Comparison of ENCODE assay signal across 10 mouse cellular contexts in the genomic region with DNA sequence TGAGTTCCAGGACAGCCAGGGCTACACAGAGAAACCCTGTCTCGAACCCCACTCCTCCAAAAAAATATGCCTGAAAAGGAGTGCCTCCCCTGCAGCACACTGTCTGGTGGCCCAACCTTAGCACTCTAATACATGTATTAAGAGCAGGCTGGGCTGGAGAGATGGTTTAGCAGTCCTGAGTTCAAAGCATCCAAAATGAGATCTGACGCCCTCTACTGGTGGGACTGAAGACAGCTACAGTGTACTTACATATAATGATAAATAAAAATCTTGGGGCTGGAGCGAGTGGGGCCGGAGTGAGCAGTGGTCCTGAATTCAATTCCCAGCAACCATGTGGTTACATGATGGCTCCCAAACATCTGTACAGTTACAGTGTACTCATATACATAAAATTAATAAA. TPM values are rescaled to one million over a fixed set of nuclear protein-coding genes. Genes with fewer than 3 reads are reported as not detected.
DNase-seq lines count a peak whose midpoint lies in the region; ATAC-seq and TF ChIP-seq lines count a peak whose summit lies in the region.
"Had no signal": no experiment of that assay in that cellular context is flagged by ENCODE, and none has a peak within 500 bp of the region (broad histone marks: within the 10 kb centered on the region; RNA-seq: fewer than 3 reads in every experiment).

No protein-coding gene starts in this region.

- WGBS in intestine, postnatal 0 days: 74% methylated on average over 4 of the region's 4 CpGs
- 71% methylated on average over 4 of the region's 4 CpGs for WGBS in intestine, embryonic 15.5 days
- WGBS in bone marrow, adult 2 months: 65% methylated on average over 4 of the region's 4 CpGs

- ATAC-seq in intestine, postnatal 0 days: no peak
- ATAC-seq in intestine, embryonic 15.5 days: no peak
- 0 out of 2 replicates have a peak, but pooled peaks have one; percentile 29 for ATAC-seq in megakaryocyte progenitor cell, adult 5-6 weeks (replicated peaks; ENCODE audit: poor library complexity)

- H3K4me2 ChIP-seq in intestine, postnatal 0 days (replicated peaks; ENCODE audit: low read depth): no peak overlapping the region
- no peak overlapping the region for H3K4me2 ChIP-seq in intestine, embryonic 15.5 days (replicated peaks)

- DNase-seq in CD4-positive, CD25-positive, alpha-beta regulatory T cell, adult 2 months (ENCODE audit: low read depth, low spot score): peak; percentile 85
- DNase-seq in spleen, postnatal 14 days (ENCODE audit: low spot score in 2 of 2): no peak
- no peak for DNase-seq in cerebellum, adult 18-20 months
- no peak for DNase-seq in frontal cortex, adult 2 months (ENCODE audit: extremely low spot score in 1 of 2, low spot score in 1 of 2)
- DNase-seq: heart, postnatal 10 days had no signal

- H3K27me3 ChIP-seq in intestine, postnatal 0 days (replicated peaks; ENCODE audit: control insufficient read depth, insufficient read depth, low read length): peaks cover 12% of the 10 kb centered on the region
- H3K27me3 ChIP-seq in intestine, embryonic 15.5 days (replicated peaks): no peaks in the 10 kb centered on the region

- no peak overlapping the region for H3K9ac ChIP-seq in intestine, postnatal 0 days (ENCODE audit: low read depth, low read length)
- no peak overlapping the region for H3K9ac ChIP-seq in intestine, embryonic 15.5 days

- peak; percentile 54 for TF ChIP-seq CTCF in intestine, postnatal 0 days (IDR thresholded peaks at IDR 0.05; ENCODE audit: low read depth)
- peak; percentile 32; the same call in 1 of the 2 replicates for TF ChIP-seq CTCF in bone marrow, adult 2 months (IDR thresholded peaks at IDR 0.05; ENCODE audit: control insufficient read depth, insufficient read depth, low read length)

- no peaks in the 10 kb centered on the region; the same call in 1 of the 2 replicates for H3K4me1 ChIP-seq in intestine, postnatal 0 days (replicated peaks; ENCODE audit: control insufficient read depth, insufficient read depth, low read length)
- H3K4me1 ChIP-seq in intestine, embryonic 15.5 days (replicated peaks): peaks cover 6% of the 10 kb centered on the region
- peaks cover under 1% of the 10 kb centered on the region; the same call in 1 of the 2 replicates for H3K4me1 ChIP-seq in bone marrow, adult 2 months (ENCODE audit: control insufficient read depth, insufficient read depth, low read length)

- no peaks in the 10 kb centered on the region for H3K9me3 ChIP-seq in intestine, postnatal 0 days (ENCODE audit: control insufficient read depth)
- no peaks in the 10 kb centered on the region for H3K9me3 ChIP-seq in intestine, embryonic 15.5 days

- no peaks in the 10 kb centered on the region for H3K36me3 ChIP-seq in intestine, postnatal 0 days (ENCODE audit: control insufficient read depth, insufficient read depth)
- no peaks in the 10 kb centered on the region for H3K36me3 ChIP-seq in intestine, embryonic 15.5 days

- TF ChIP-seq POLR2A in bone marrow, adult 2 months (IDR thresholded peaks at IDR 0.05; ENCODE audit: borderline replicate concordance, control insufficient read depth, low read depth, low read length): no peak

- H3K4me3 ChIP-seq in intestine, postnatal 0 days (ENCODE audit: low read depth, low read length): no peak overlapping the region
- H3K4me3 ChIP-seq in intestine, embryonic 15.5 days (replicated peaks): no peak overlapping the region
- H3K4me3 ChIP-seq in bone marrow, adult 2 months (replicated peaks; ENCODE audit: control insufficient read depth, low read depth, low read length): no peak overlapping the region
- H3K4me3 ChIP-seq: erythroblast, embryonic 14.5 days had no signal

- no peak overlapping the region for H3K27ac ChIP-seq in intestine, postnatal 0 days (ENCODE audit: low read depth, low read length)
- no peak overlapping the region for H3K27ac ChIP-seq in intestine, embryonic 15.5 days
- H3K27ac ChIP-seq in bone marrow, adult 2 months (ENCODE audit: control insufficient read depth, insufficient read depth, low read depth, low read length, poor library complexity): no peak overlapping the region

RNA-seq across cellular contexts. Expression of gene Atp8b2, which starts 3.6 kb away (rescaled TPM):
- polyA plus RNA-seq in intestine, postnatal 0 days (2015; fragmentation: Nextera tagmentation; extraction: Ambion mirVana): 2.4 TPM in 2 replicates
- polyA plus RNA-seq in intestine, embryonic 15.5 days (2015; fragmentation: Nextera tagmentation; extraction: Ambion mirVana): 8.4 and 10.5 TPM in 2 replicates
- 9.0 and 30.6 TPM in 2 replicates for polyA plus RNA-seq in bone marrow, adult 2 months (2011; ENCODE audit: insufficient read depth, insufficient read length, low replicate concordance, missing spikeins)
- total RNA-seq in megakaryocyte progenitor cell, adult 5-6 weeks (2015): 7.3 and 8.6 TPM in 2 replicates
- 25.7 and 28.5 TPM in 2 replicates for total RNA-seq in megakaryocyte progenitor cell, adult 5-6 weeks (2017)
- 104 and 105 TPM in 2 replicates for polyA plus RNA-seq in frontal cortex, adult 2 months (2012; rRNA removed)

RNA-seq across cellular contexts. Expression of gene Hax1, which starts 31.6 kb away (rescaled TPM):
- 64.0 and 65.1 TPM in 2 replicates for polyA plus RNA-seq in intestine, postnatal 0 days (2015; fragmentation: Nextera tagmentation; extraction: Ambion mirVana)
- 128 and 134 TPM in 2 replicates for polyA plus RNA-seq in intestine, embryonic 15.5 days (2015; fragmentation: Nextera tagmentation; extraction: Ambion mirVana)
- 34.2 and 70.1 TPM in 2 replicates for polyA plus RNA-seq in bone marrow, adult 2 months (2011; ENCODE audit: insufficient read depth, insufficient read length, low replicate concordance, missing spikeins)
- 145 and 177 TPM in 2 replicates for total RNA-seq in megakaryocyte progenitor cell, adult 5-6 weeks (2015)
- 81.7 and 92.1 TPM in 2 replicates for total RNA-seq in megakaryocyte progenitor cell, adult 5-6 weeks (2017)
- 88.0 and 96.1 TPM in 2 replicates for polyA plus RNA-seq in frontal cortex, adult 2 months (2012; rRNA removed)

RNA-seq across cellular contexts. Expression of gene Il6ra, which starts 54.0 kb away (rescaled TPM):
- polyA plus RNA-seq in intestine, postnatal 0 days (2015; fragmentation: Nextera tagmentation; extraction: Ambion mirVana): 2.8 and 3.2 TPM in 2 replicates
- polyA plus RNA-seq in intestine, embryonic 15.5 days (2015; fragmentation: Nextera tagmentation; extraction: Ambion mirVana): 2.3 and 2.8 TPM in 2 replicates
- polyA plus RNA-seq in bone marrow, adult 2 months (2011; ENCODE audit: insufficient read depth, insufficient read length, low replicate concordance, missing spikeins): 6.5 and 11.4 TPM in 2 replicates
- total RNA-seq in megakaryocyte progenitor cell, adult 5-6 weeks (2015): 39.5 and 43.6 TPM in 2 replicates
- total RNA-seq in megakaryocyte progenitor cell, adult 5-6 weeks (2017): 12.5 and 15.5 TPM in 2 replicates
- polyA plus RNA-seq in frontal cortex, adult 2 months (2012; rRNA removed): 1.7 and 2.3 TPM in 2 replicates
